26 mouse cellular contexts compared by ENCODE assay signal in the genomic region with DNA sequence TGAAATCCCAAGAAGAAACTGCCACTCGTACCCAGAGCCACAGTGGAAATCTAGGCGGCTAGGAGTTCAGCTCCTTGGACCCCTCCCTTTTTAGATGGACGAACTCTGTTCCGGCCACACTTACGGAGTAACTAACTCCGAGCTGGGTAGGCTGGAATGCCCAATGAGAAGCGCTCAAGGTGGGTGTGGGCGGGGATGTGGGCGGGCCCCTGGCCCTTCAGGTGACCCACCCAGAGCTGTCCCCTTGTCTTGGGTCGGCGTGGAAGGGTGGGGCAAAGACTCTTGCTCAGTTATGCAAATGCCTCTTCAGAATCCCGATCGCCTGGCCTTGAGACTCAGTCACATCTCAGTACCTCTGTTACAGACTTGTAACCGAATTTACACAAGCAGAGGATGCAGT. TPM values are rescaled to one million over a fixed set of nuclear protein-coding genes. Genes with fewer than 3 reads are reported as not detected.
A peak's percentile ranks its signal among the peaks of the same experiment; 100 is the strongest.
DNase-seq lines count a peak whose midpoint lies in the region; ATAC-seq lines count a peak whose summit lies in the region.
"Had no signal": no experiment of that assay in that cellular context is flagged by ENCODE, and none has a peak within 500 bp of the region (broad histone marks: within the 10 kb centered on the region; RNA-seq: fewer than 3 reads in every experiment).

Zfp42 (minus strand) TSS at position 85 of the 400 bp plus-strand sequence.

- H3K4me3 ChIP-seq in heart, embryonic 11.5 days (ENCODE audit: low read depth, low read length): 0 out of 2 replicates have a peak within 1 kb of the TSS, but pooled peaks have one; percentile 14
- H3K4me3 ChIP-seq in kidney, embryonic 16.5 days (ENCODE audit: low read length): no peak within 1 kb of the TSS
- no peak within 1 kb of the TSS for H3K4me3 ChIP-seq in embryonic facial prominence, embryonic 13.5 days
- H3K4me3 ChIP-seq: embryonic facial prominence, embryonic 15.5 days; heart, adult 2 months; hindbrain, embryonic 12.5 days; midbrain, embryonic 13.5 days; neural tube, embryonic 13.5 days had no signal

- 28% methylated on average over 14 of the region's 14 CpGs for WGBS in heart, embryonic 11.5 days (ENCODE audit: insufficient replicate concordance)
- WGBS in kidney, embryonic 16.5 days: 50% methylated on average over 14 of the region's 14 CpGs
- WGBS in embryonic facial prominence, embryonic 13.5 days: 32% methylated on average over 14 of the region's 14 CpGs

- H3K4me1 ChIP-seq in heart, embryonic 11.5 days (ENCODE audit: control insufficient read depth, insufficient read depth, low read length): no peaks in the 10 kb centered on the region
- no peaks in the 10 kb centered on the region for H3K4me1 ChIP-seq in kidney, embryonic 16.5 days (ENCODE audit: insufficient read depth, low read length)
- no peaks in the 10 kb centered on the region for H3K4me1 ChIP-seq in embryonic facial prominence, embryonic 13.5 days
- H3K4me1 ChIP-seq: embryonic facial prominence, embryonic 15.5 days; hindbrain, embryonic 12.5 days; midbrain, embryonic 13.5 days; neural tube, embryonic 13.5 days had no signal

- H3K27ac ChIP-seq in heart, embryonic 11.5 days (ENCODE audit: low read depth, low read length): no peak within 1 kb of the TSS
- no peak within 1 kb of the TSS for H3K27ac ChIP-seq in kidney, embryonic 16.5 days (ENCODE audit: low read length)
- no peak within 1 kb of the TSS for H3K27ac ChIP-seq in embryonic facial prominence, embryonic 13.5 days
- H3K27ac ChIP-seq: embryonic facial prominence, embryonic 15.5 days; heart, adult 2 months; hindbrain, embryonic 12.5 days; midbrain, embryonic 13.5 days; neural tube, embryonic 13.5 days had no signal

- no peak for ATAC-seq in heart, embryonic 11.5 days (replicated peaks; ENCODE audit: insufficient number of reproducible peaks, low FRiP score, low TSS enrichment)
- ATAC-seq in kidney, embryonic 16.5 days (ENCODE audit: low FRiP score, low TSS enrichment): no peak
- ATAC-seq in embryonic facial prominence, embryonic 13.5 days (ENCODE audit: insufficient number of reproducible peaks, insufficient read depth, low FRiP score, low TSS enrichment, low read depth): no peak
- ATAC-seq: activated CD4-positive, CD25-positive, alpha-beta regulatory T cell, adult 4 months; lung, postnatal 0 days; midbrain, embryonic 13.5 days had no signal

- no peak within 1 kb of the TSS for H3K9ac ChIP-seq in heart, embryonic 11.5 days (ENCODE audit: low read depth, low read length)
- H3K9ac ChIP-seq in kidney, embryonic 16.5 days (replicated peaks; ENCODE audit: low read length): no peak within 1 kb of the TSS
- no peak within 1 kb of the TSS for H3K9ac ChIP-seq in embryonic facial prominence, embryonic 13.5 days
- H3K9ac ChIP-seq: embryonic facial prominence, embryonic 15.5 days; hindbrain, embryonic 12.5 days; midbrain, embryonic 13.5 days; neural tube, embryonic 13.5 days had no signal

- no peak for DNase-seq in heart, adult 11 months
- DNase-seq in kidney, postnatal 25 days: no peak
- peak; percentile 99 for DNase-seq in ES-CJ7 (ENCODE audit: low read depth, low spot score)
- DNase-seq in lung, postnatal 14 days: no peak
- DNase-seq in gastrocnemius, adult 8-10 months (ENCODE audit: low spot score in 2 of 2): no peak
- DNase-seq: adrenal gland, postnatal 10 days; cerebellum, adult 9-11 months; gastrocnemius, postnatal 10 days; heart, adult 2 months; kidney, adult 8-10 months; liver had no signal

- H3K9me3 ChIP-seq in heart, embryonic 11.5 days (replicated peaks; ENCODE audit: control insufficient read depth, low read length): no peaks in the 10 kb centered on the region
- peaks cover 7% of the 10 kb centered on the region for H3K9me3 ChIP-seq in kidney, embryonic 16.5 days (ENCODE audit: low read length)
- H3K9me3 ChIP-seq in embryonic facial prominence, embryonic 13.5 days: peaks cover 7% of the 10 kb centered on the region; the same call in 1 of the 2 replicates
- H3K9me3 ChIP-seq: embryonic facial prominence, embryonic 15.5 days; hindbrain, embryonic 12.5 days had no signal

- no peaks in the 10 kb centered on the region for H3K36me3 ChIP-seq in heart, embryonic 11.5 days (ENCODE audit: control insufficient read depth, insufficient read depth, low read length)
- no peaks in the 10 kb centered on the region for H3K36me3 ChIP-seq in kidney, embryonic 16.5 days (ENCODE audit: insufficient read depth, low read length)
- H3K36me3 ChIP-seq in embryonic facial prominence, embryonic 13.5 days: no peaks in the 10 kb centered on the region
- H3K36me3 ChIP-seq: embryonic facial prominence, embryonic 15.5 days; hindbrain, embryonic 12.5 days; midbrain, embryonic 13.5 days; neural tube, embryonic 13.5 days had no signal

- H3K4me2 ChIP-seq in heart, embryonic 11.5 days: peak within 1 kb of the TSS; percentile 51
- H3K4me2 ChIP-seq in kidney, embryonic 16.5 days (replicated peaks; ENCODE audit: low read depth, low read length): peak within 1 kb of the TSS; percentile 19; the same call in 1 of the 2 replicates
- H3K4me2 ChIP-seq in embryonic facial prominence, embryonic 13.5 days: peak within 1 kb of the TSS; percentile 20; the same call in 1 of the 2 replicates
- H3K4me2 ChIP-seq: embryonic facial prominence, embryonic 15.5 days; hindbrain, embryonic 12.5 days; midbrain, embryonic 13.5 days; neural tube, embryonic 13.5 days had no signal

- no peaks in the 10 kb centered on the region for H3K27me3 ChIP-seq in heart, embryonic 11.5 days (ENCODE audit: control insufficient read depth, insufficient read depth, low read length)
- no peaks in the 10 kb centered on the region for H3K27me3 ChIP-seq in kidney, embryonic 16.5 days (ENCODE audit: insufficient read depth, low read length)
- no peaks in the 10 kb centered on the region for H3K27me3 ChIP-seq in embryonic facial prominence, embryonic 13.5 days
- H3K27me3 ChIP-seq: embryonic facial prominence, embryonic 15.5 days; hindbrain, embryonic 12.5 days; midbrain, embryonic 13.5 days; neural tube, embryonic 13.5 days had no signal

RNA-seq across cellular contexts. Expression of gene Zfp42, which starts in this region (rescaled TPM):
- polyA plus RNA-seq in heart, embryonic 11.5 days (2014; fragmentation: Nextera tagmentation; extraction: Ambion mirVana): not detected in 2 replicates
- not detected in 2 replicates for polyA plus RNA-seq in kidney, embryonic 16.5 days (2015; fragmentation: Nextera tagmentation; extraction: Ambion mirVana)
- not detected in 2 replicates for polyA plus RNA-seq in embryonic facial prominence, embryonic 13.5 days (2015; fragmentation: Nextera tagmentation; extraction: Ambion mirVana)
- not detected for total RNA-seq in gastrocnemius, adult 8-10 months (2022)
- total RNA-seq: adrenal gland, postnatal 10 days; gastrocnemius, postnatal 10 days; heart, adult 2 months; layer of hippocampus, postnatal 10 days; left cerebral cortex, postnatal 10 days; megakaryocyte, adult 5-6 weeks had no signal
- polyA plus RNA-seq: activated CD4-positive, CD25-positive, alpha-beta regulatory T cell, adult 4 months; brain, embryonic 14.5 days; embryonic facial prominence, embryonic 15.5 days; heart, adult 2 months; hindbrain, embryonic 12.5 days; large intestine, adult 2 months; liver, embryonic 16.5 days; lung, postnatal 0 days; midbrain, embryonic 13.5 days; neural tube, embryonic 13.5 days had no signal
